Comparison of ENCODE assay signal across 12 mouse cellular contexts in genomic region chr11:95350960-95351359, GRCm38 (mm10). TPM values are rescaled to one million over a fixed set of nuclear protein-coding genes. Genes with fewer than 3 reads are reported as not detected.
A peak's percentile ranks its signal among the peaks of the same experiment; 100 is the strongest.
DNase-seq lines count a peak whose midpoint lies in the region; ATAC-seq and TF ChIP-seq lines count a peak whose summit lies in the region.
"Had no signal": no experiment of that assay in that cellular context is flagged by ENCODE, and none has a peak within 500 bp of the region (broad histone marks: within the 10 kb centered on the region; RNA-seq: fewer than 3 reads in every experiment).

No protein-coding gene starts in this region.

- no peaks in the 10 kb centered on the region for H3K9me3 ChIP-seq in lung, postnatal 0 days (ENCODE audit: low read length)
- H3K9me3 ChIP-seq in intestine, embryonic 14.5 days (ENCODE audit: control insufficient read depth, low read length), result no peaks in the 10 kb centered on the region
- H3K9me3 ChIP-seq in liver, postnatal 0 days (ENCODE audit: low read length), result no peaks in the 10 kb centered on the region
- H3K9me3 ChIP-seq: midbrain, embryonic 12.5 days had no signal

- 78% methylated on average over 3 of the region's 3 CpGs for WGBS in lung, postnatal 0 days
- WGBS in intestine, embryonic 14.5 days, result 79% methylated on average over 3 of the region's 3 CpGs
- 85% methylated on average over 3 of the region's 3 CpGs for WGBS in liver, postnatal 0 days (ENCODE audit: insufficient replicate concordance)

- 0 out of 2 replicates have a peak, but pooled peaks cover 4% of the 10 kb centered on the region for H3K36me3 ChIP-seq in lung, postnatal 0 days (ENCODE audit: insufficient read depth, low read length)
- peaks cover 20% of the 10 kb centered on the region; the same call in 1 of the 2 replicates for H3K36me3 ChIP-seq in intestine, embryonic 14.5 days (ENCODE audit: control insufficient read depth, insufficient read depth, low read length)
- H3K36me3 ChIP-seq in liver, postnatal 0 days (replicated peaks; ENCODE audit: insufficient read depth, low read length), result peaks cover 63% of the 10 kb centered on the region
- H3K36me3 ChIP-seq: midbrain, embryonic 12.5 days had no signal

- H3K4me1 ChIP-seq in lung, postnatal 0 days (ENCODE audit: insufficient read depth, low read depth, low read length), result peaks cover 3% of the 10 kb centered on the region; the same call in 1 of the 2 replicates
- H3K4me1 ChIP-seq in intestine, embryonic 14.5 days (replicated peaks; ENCODE audit: control insufficient read depth, insufficient read depth, low read length), result peaks cover 7% of the 10 kb centered on the region; the same call in 1 of the 2 replicates
- peaks cover 44% of the 10 kb centered on the region for H3K4me1 ChIP-seq in liver, postnatal 0 days (ENCODE audit: insufficient read depth)

- no peak for DNase-seq in lung, postnatal 0 days (ENCODE audit: low spot score)
- DNase-seq in lung, postnatal 14 days, result no peak
- DNase-seq in intestine, embryonic 14.5 days (ENCODE audit: low spot score), result no peak
- no peak for DNase-seq in liver, postnatal 0 days
- peak; percentile 52 to 72 for DNase-seq in thymus, postnatal 36 days
- DNase-seq in adrenal gland, adult 18-20 months (ENCODE audit: low spot score in 2 of 2), result no peak
- DNase-seq in gastrocnemius, postnatal 25 days, result no peak
- DNase-seq: cerebellum, postnatal 36 days; heart, adult 11 months had no signal

- peak overlapping the region; percentile 47; the same call in 1 of the 2 replicates for H3K27ac ChIP-seq in lung, postnatal 0 days (ENCODE audit: low read length)
- H3K27ac ChIP-seq in intestine, embryonic 14.5 days (ENCODE audit: low read depth), result no peak overlapping the region
- H3K27ac ChIP-seq in liver, postnatal 0 days (ENCODE audit: low read depth), result peak overlapping the region; percentile 64
- H3K27ac ChIP-seq: hindbrain, embryonic 14.5 days; midbrain, embryonic 12.5 days had no signal

- H3K9ac ChIP-seq in lung, postnatal 0 days (replicated peaks; ENCODE audit: low read depth), result no peak overlapping the region
- no peak overlapping the region for H3K9ac ChIP-seq in intestine, embryonic 14.5 days (ENCODE audit: low read length)
- H3K9ac ChIP-seq in liver, postnatal 0 days (replicated peaks), result peak overlapping the region; percentile 28; the same call in 1 of the 2 replicates
- H3K9ac ChIP-seq: hindbrain, embryonic 14.5 days; midbrain, embryonic 12.5 days had no signal

- H3K27me3 ChIP-seq in lung, postnatal 0 days (replicated peaks; ENCODE audit: insufficient read depth, low read length), result no peaks in the 10 kb centered on the region
- H3K27me3 ChIP-seq in intestine, embryonic 14.5 days (replicated peaks; ENCODE audit: control insufficient read depth, insufficient read depth, low read length), result no peaks in the 10 kb centered on the region
- H3K27me3 ChIP-seq in liver, postnatal 0 days (ENCODE audit: insufficient read depth, low read length), result no peaks in the 10 kb centered on the region
- H3K27me3 ChIP-seq: midbrain, embryonic 12.5 days had no signal

- no peak overlapping the region for H3K4me2 ChIP-seq in lung, postnatal 0 days (replicated peaks; ENCODE audit: low read depth, low read length)
- no peak overlapping the region for H3K4me2 ChIP-seq in intestine, embryonic 14.5 days (ENCODE audit: low read length)
- no peak overlapping the region for H3K4me2 ChIP-seq in liver, postnatal 0 days (ENCODE audit: low read depth, low read length)
- H3K4me2 ChIP-seq: hindbrain, embryonic 14.5 days; midbrain, embryonic 12.5 days had no signal

- TF ChIP-seq EP300 in lung, postnatal 0 days (IDR thresholded peaks at IDR 0.05), result no peak
- TF ChIP-seq EP300 in liver, postnatal 0 days (IDR thresholded peaks at IDR 0.05; ENCODE audit: low read depth), result no peak

- ATAC-seq in lung, postnatal 0 days, result peak; percentile 31; the same call in 1 of the 2 replicates
- ATAC-seq in intestine, embryonic 14.5 days (replicated peaks; ENCODE audit: low FRiP score, low TSS enrichment, low read depth), result 0 out of 2 replicates have a peak, but pooled peaks have one; percentile 32
- ATAC-seq in liver, postnatal 0 days, result peak; percentile 32
- ATAC-seq in cerebellum, adult (ENCODE audit: insufficient number of reproducible peaks, low FRiP score, low TSS enrichment), result no peak

- no peak overlapping the region for H3K4me3 ChIP-seq in lung, postnatal 0 days (ENCODE audit: low read depth, low read length)
- no peak overlapping the region for H3K4me3 ChIP-seq in intestine, embryonic 14.5 days (ENCODE audit: low read depth, low read length)
- H3K4me3 ChIP-seq in liver, postnatal 0 days (ENCODE audit: low read depth, low read length), result no peak overlapping the region
- H3K4me3 ChIP-seq: midbrain, embryonic 12.5 days had no signal

- no peak for TF ChIP-seq CTCF in lung, postnatal 0 days (IDR thresholded peaks at IDR 0.05)
- no peak for TF ChIP-seq CTCF in liver, postnatal 0 days (IDR thresholded peaks at IDR 0.05; ENCODE audit: low read depth)

RNA-seq across cellular contexts. Expression of gene Fam117a, which starts 14.1 kb away (rescaled TPM):
- 20.4 and 21.6 TPM in 2 replicates for polyA plus RNA-seq in lung, postnatal 0 days (2015; fragmentation: Nextera tagmentation; extraction: Ambion mirVana)
- polyA plus RNA-seq in intestine, embryonic 14.5 days (2014; fragmentation: Nextera tagmentation; extraction: Ambion mirVana), result 10.3 and 10.9 TPM in 2 replicates
- polyA plus RNA-seq in liver, postnatal 0 days (2015; fragmentation: Nextera tagmentation; extraction: Ambion mirVana), result 60.1 and 61.8 TPM in 2 replicates
- total RNA-seq in adrenal gland, adult 18-20 months (2021), result 10 to 100 TPM; 11.7 to 21.8 TPM
- 1 to 10 TPM; 4.2 to 4.5 TPM for total RNA-seq in gastrocnemius, postnatal 25 days (2021)

RNA-seq across cellular contexts. Expression of gene Slc35b1, which starts 33.5 kb away (rescaled TPM):
- 87.3 and 96.8 TPM in 2 replicates for polyA plus RNA-seq in lung, postnatal 0 days (2015; fragmentation: Nextera tagmentation; extraction: Ambion mirVana)
- 85.2 and 90.5 TPM in 2 replicates for polyA plus RNA-seq in intestine, embryonic 14.5 days (2014; fragmentation: Nextera tagmentation; extraction: Ambion mirVana)
- 38.4 and 40.1 TPM in 2 replicates for polyA plus RNA-seq in liver, postnatal 0 days (2015; fragmentation: Nextera tagmentation; extraction: Ambion mirVana)
- total RNA-seq in adrenal gland, adult 18-20 months (2021), result 10 to 100 TPM; 55.7 to 65.8 TPM
- total RNA-seq in gastrocnemius, postnatal 25 days (2021), result 10 to 100 TPM; 38.8 to 40.7 TPM

RNA-seq across cellular contexts. Expression of gene Kat7, which starts 40.9 kb away (rescaled TPM):
- 30.7 and 33.5 TPM in 2 replicates for polyA plus RNA-seq in lung, postnatal 0 days (2015; fragmentation: Nextera tagmentation; extraction: Ambion mirVana)
- polyA plus RNA-seq in intestine, embryonic 14.5 days (2014; fragmentation: Nextera tagmentation; extraction: Ambion mirVana), result 68.7 and 76.8 TPM in 2 replicates
- polyA plus RNA-seq in liver, postnatal 0 days (2015; fragmentation: Nextera tagmentation; extraction: Ambion mirVana), result 16.8 and 19.4 TPM in 2 replicates
- 10 to 100 TPM; 54.9 to 59.0 TPM for total RNA-seq in adrenal gland, adult 18-20 months (2021)
- 10 to 100 TPM; 16.9 to 19.6 TPM for total RNA-seq in gastrocnemius, postnatal 25 days (2021)

Comparison
In these comparisons a context has a peak if more than half of its experiments do, and no peak if none do; other contexts are left out.
1. DNase-seq: peak in thymus, postnatal 36 days (2 of 2); none in lung, postnatal 0 days (single experiment), lung, postnatal 14 days (single experiment), intestine, embryonic 14.5 days (single experiment), liver, postnatal 0 days (single experiment), adrenal gland, adult 18-20 months (0 of 2) and gastrocnemius, postnatal 25 days (single experiment).